Mouse (Mus musculus): ENCODE measurements around the gene Ryr3.

DNA sequence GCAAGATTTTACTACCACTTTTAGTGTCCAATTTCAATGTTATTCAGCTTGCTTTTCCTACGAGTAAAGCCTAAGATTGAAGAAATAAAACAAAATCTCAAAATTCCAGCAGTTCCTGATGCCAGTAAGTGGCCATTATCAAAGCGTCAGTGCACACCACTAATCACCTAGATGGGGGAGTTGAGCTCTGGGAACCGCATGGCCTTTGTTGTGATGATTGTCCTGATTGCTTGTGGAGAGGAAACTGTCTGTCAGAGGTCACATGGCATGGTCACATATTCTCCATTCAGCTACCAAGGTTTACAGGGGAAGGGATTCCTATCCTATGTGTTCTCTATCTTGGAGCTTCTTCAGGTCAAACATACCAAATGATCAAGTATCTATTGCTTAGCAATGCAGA lies 399.9 kb downstream of the Ryr3 start:
- TF ChIP-seq CTCF (IDR thresholded peaks at IDR 0.05; ENCODE audit: low read depth, low read length) = no peak
- no peak for TF ChIP-seq GATA2 (IDR thresholded peaks at IDR 0.05; ENCODE audit: borderline replicate concordance, low read depth, low read length)
- TF ChIP-seq TAL1 (conservative IDR thresholded peaks at IDR 0.05; ENCODE audit: low read depth, low read length) = no peak

All from G1E (cell line).